Mouse (Mus musculus) midbrain, postnatal 0 days (tissue): ENCODE measurements around the gene Map3k14. TPM values are rescaled to one million over a fixed set of nuclear protein-coding genes. Genes with fewer than 3 reads are reported as not detected.

Source experiments
- ATAC-seq: fragments of 200-750 bp; cut with Nextera tagmentation; 2 replicates; pipeline ENCODE4 v1.8.0; 2017; ENCODE audit warnings: moderate number of reproducible peaks, mild to moderate bottlenecking, moderate TSS enrichment, moderate library complexity; ENCODE audit not compliant: low FRiP score
- DNase-seq: peaks from one replicate; pipeline ENCODE4 v3.0.0-alpha.2; 2015; ENCODE audit warnings: low spot score
- H3K27ac ChIP-seq: fragments of 300-500 bp; sonication (generic); 2 replicates; pipeline ENCODE4 v1.5.1; 2014; ENCODE audit warnings: low read depth, mild to moderate bottlenecking, low read length, mixed read lengths
- H3K27me3 ChIP-seq: fragments of 300-500 bp; sonication (generic); 2 replicates; pipeline ENCODE4 v1.6.1; 2014; ENCODE audit warnings: low read length, control low read depth, mixed read lengths; ENCODE audit not compliant: insufficient read depth
- H3K36me3 ChIP-seq: fragments of 300-500 bp; sonication (generic); 2 replicates; pipeline ENCODE4 v1.6.1; 2014; ENCODE audit warnings: low read length, control low read depth, mixed read lengths; ENCODE audit not compliant: insufficient read depth
- H3K4me1 ChIP-seq: fragments of 300-500 bp; sonication (generic); 2 replicates; pipeline ENCODE4 v1.6.1; 2014; ENCODE audit warnings: mild to moderate bottlenecking, control low read depth, antibody characterized with exemption, low read length, mixed read lengths; ENCODE audit not compliant: insufficient read depth
- H3K4me2 ChIP-seq: fragments of 300-500 bp; sonication (generic); 2 replicates; pipeline ENCODE4 v1.6.1; 2014; ENCODE audit warnings: low read depth, mild to moderate bottlenecking, low read length, mixed read lengths; ENCODE audit not compliant: poor library complexity, severe bottlenecking
- H3K4me3 ChIP-seq: fragments of 300-500 bp; sonication (generic); 2 replicates; pipeline ENCODE4 v1.5.1; 2014; ENCODE audit warnings: low read depth, mild to moderate bottlenecking, low read length, moderate library complexity
- H3K9ac ChIP-seq: fragments of 300-500 bp; sonication (generic); replicated peaks from 2 replicates; pipeline ENCODE4 v1.6.1; 2014; ENCODE audit warnings: mild to moderate bottlenecking, low read length, moderate library complexity, mixed read lengths; ENCODE audit not compliant: poor library complexity, severe bottlenecking
- H3K9me3 ChIP-seq: fragments of 300-500 bp; sonication (generic); 2 replicates; pipeline ENCODE4 v1.6.1; 2016; ENCODE audit warnings: low read length, control low read depth
- CTCF ChIP-seq: IDR thresholded peaks from 2 replicates; pipeline ENCODE4 v1.5.1; 2016; ENCODE audit warnings: antibody characterized with exemption, mild to moderate bottlenecking
- WGBS: fragments of 180-500 bp; shearing (Covaris S2); extraction: QIAGEN DNeasy Blood & Tissue Kit; methylation state at CpG from one replicate; pipeline ENCODE4 v1.1.7; 2014; 5-methylcytosine and 5-hydroxymethylcytosine counted together
- polyA plus RNA-seq: library from polyadenylated mRNA; unstranded; fragments of >200 nt; fragmentation: Nextera tagmentation; extraction: Ambion mirVana; gene quantifications from 2 replicates; pipeline ENCODE4 v1.2.1, GENCODE M21; 2015
- total RNA-seq: library from RNA; depleted of rRNA; stranded (reverse); fragments of >200 nt; gene quantifications from 2 replicates; pipeline ENCODE4 v1.2.3, GENCODE M21; 2014

Gene Map3k14
- total and polyA plus RNA-seq, 2 experiments from 2014 or later, result 1.7 to 6.1 TPM

- H3K4me1 ChIP-seq, result no peaks in the 10 kb centered on the region
- no peak overlapping the region for H3K27ac ChIP-seq
- H3K36me3 ChIP-seq, result peaks cover 45% of the 10 kb centered on the region
- H3K9ac ChIP-seq, result no peak overlapping the region
- peaks cover 27% of the 10 kb centered on the region for H3K27me3 ChIP-seq
- TF ChIP-seq CTCF, result no peak
- H3K4me3 ChIP-seq, result peak overlapping the region; percentile 23
- ATAC-seq (no peak), DNase-seq (no peak)
- H3K4me2 ChIP-seq, result peak overlapping the region; percentile 45
- H3K9me3 ChIP-seq, result no peaks in the 10 kb centered on the region
- 22% methylated on average over 28 of the region's 28 CpGs for WGBS
These were observed 74.9 kb downstream of the Map3k14 start for GRCm38 (mm10) chr11:103192230-103192955.

- H3K9me3 ChIP-seq, result no peaks in the 10 kb centered on the region
- no peak overlapping the region for H3K9ac ChIP-seq
- peak; percentile 81 for TF ChIP-seq CTCF
- no peak for ATAC-seq
- peaks cover 19% of the 10 kb centered on the region for H3K36me3 ChIP-seq
- DNase-seq, result peak; percentile 69
- 39% methylated on average over 2 of the region's 2 CpGs for WGBS
- H3K4me2 ChIP-seq, result no peak overlapping the region
- H3K4me1 ChIP-seq, result no peaks in the 10 kb centered on the region
- H3K27ac ChIP-seq, result no peak overlapping the region
- H3K27me3 ChIP-seq, result no peaks in the 10 kb centered on the region
- H3K4me3 ChIP-seq, result no peak overlapping the region
These were observed 82.4 kb downstream of the Map3k14 start for GRCm38 (mm10) chr11:103184891-103185290.

- Histone ChIP-seq H3K4me1 (no peaks in the 10 kb centered on the region), H3K9ac (no peak overlapping the region), H3K4me3 (no peak overlapping the region), H3K27me3 (no peaks in the 10 kb centered on the region), H3K27ac (no peak overlapping the region), H3K9me3 (no peaks in the 10 kb centered on the region), H3K4me2 (no peak overlapping the region), H3K36me3 (peaks cover 11% of the 10 kb centered on the region)
- TF ChIP-seq CTCF, result no peak
- no peak for DNase-seq
- WGBS, result 77% methylated on average over 3 of the region's 3 CpGs
- no peak for ATAC-seq
These were observed 85.4 kb downstream of the Map3k14 start for GRCm38 (mm10) chr11:103181911-103182310.

GRCm38 (mm10) chr11:103181349-103181748, 85.9 kb downstream of the Map3k14 start:
- ATAC-seq (no peak), DNase-seq (no peak)
- no peaks in the 10 kb centered on the region for H3K9me3 ChIP-seq
- no peaks in the 10 kb centered on the region for H3K4me1 ChIP-seq
- no peak overlapping the region for H3K9ac ChIP-seq
- 80% methylated on average over 9 of the region's 9 CpGs for WGBS
- no peak for TF ChIP-seq CTCF
- peaks cover 11% of the 10 kb centered on the region for H3K36me3 ChIP-seq
- no peaks in the 10 kb centered on the region for H3K27me3 ChIP-seq
- no peak overlapping the region for H3K27ac ChIP-seq
- no peak overlapping the region for H3K4me3 ChIP-seq
- H3K4me2 ChIP-seq, result no peak overlapping the region

DNA sequence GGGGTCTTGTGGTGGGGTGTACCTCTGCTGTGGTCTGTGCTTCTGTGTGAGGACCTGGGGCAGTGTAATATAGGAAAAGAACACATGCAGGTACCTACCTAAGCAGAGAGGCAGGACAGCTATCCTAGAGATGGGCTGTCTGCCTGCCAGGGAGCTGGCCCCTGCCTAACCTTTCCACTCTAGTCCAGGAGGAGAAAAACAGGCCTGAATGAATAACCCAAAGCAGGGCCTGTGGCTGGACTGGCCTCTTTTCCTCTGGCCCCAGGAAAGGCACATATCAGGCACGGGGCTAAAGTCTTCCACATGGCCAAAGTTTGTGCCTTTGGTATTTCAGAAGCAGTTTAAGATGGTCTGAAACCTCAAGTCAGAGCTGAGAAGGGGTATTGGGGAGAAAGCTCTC, 86.8 kb downstream of the Map3k14 start:
- no peak for TF ChIP-seq CTCF
- no peak for ATAC-seq
- Histone ChIP-seq H3K4me2 (no peak overlapping the region), H3K4me1 (no peaks in the 10 kb centered on the region), H3K27ac (no peak overlapping the region), H3K27me3 (no peaks in the 10 kb centered on the region), H3K9ac (no peak overlapping the region), H3K36me3 (peaks cover 9% of the 10 kb centered on the region), H3K9me3 (no peaks in the 10 kb centered on the region), H3K4me3 (no peak overlapping the region)
- no peak for DNase-seq
- 55% methylated on average over 1 of the region's 1 CpGs for WGBS

DNA sequence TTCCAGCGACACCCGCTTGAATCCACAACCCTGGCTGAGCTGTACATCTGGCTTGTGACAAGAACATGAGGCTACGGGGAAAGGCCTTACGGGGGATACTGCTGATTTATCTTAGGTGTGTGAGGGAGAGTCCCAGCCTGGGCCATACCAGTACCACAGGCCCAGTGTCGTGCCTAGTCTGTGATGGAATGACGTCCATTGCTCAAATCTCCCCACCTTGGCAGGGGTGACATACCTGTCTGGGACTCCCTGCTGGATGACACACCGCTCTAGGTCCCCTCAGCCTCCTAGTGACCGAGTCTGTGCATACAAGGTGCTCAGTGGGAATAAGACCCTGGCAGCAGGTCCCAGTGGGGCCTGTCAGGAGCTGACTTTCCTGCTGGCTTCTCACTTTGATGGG, 88.5 kb downstream of the Map3k14 start:
- H3K27ac ChIP-seq, result no peak overlapping the region
- DNase-seq (no peak), ATAC-seq (no peak)
- H3K27me3 ChIP-seq, result no peaks in the 10 kb centered on the region
- H3K36me3 ChIP-seq, result peaks cover 9% of the 10 kb centered on the region
- no peak overlapping the region for H3K9ac ChIP-seq
- WGBS, result 85% methylated on average over 8 of the region's 8 CpGs
- H3K4me2 ChIP-seq, result no peak overlapping the region
- 0 out of 2 replicates have a peak, but pooled peaks cover 4% of the 10 kb centered on the region for H3K4me1 ChIP-seq
- TF ChIP-seq CTCF, result no peak
- no peak overlapping the region for H3K4me3 ChIP-seq
- H3K9me3 ChIP-seq, result no peaks in the 10 kb centered on the region
